Mouse (Mus musculus): Measurements from ENCODE around the gene Ears2.

The Ears2 gene

GRCm38 (mm10) chr7:122066945-122067516 is at the start of gene Ears2, which contains the start of gene Ubfd1:
TSS of gene Ears2 (minus strand) at chr7:122067263.
TSS of gene Ubfd1 (plus strand) at chr7:122067175.
- DNase-seq (ENCODE audit: low spot score) = peak; percentile 96

GRCm38 (mm10) chr7:122108206-122108605 is 41.1 kb upstream of the Ears2 start:
- DNase-seq (ENCODE audit: low spot score) = no peak

- DNase-seq (ENCODE audit: low spot score) = peak; percentile 81
Measured at GRCm38 (mm10) chr7:122101747-122102244, 34.7 kb upstream of the Ears2 start, which contains the start of gene Ndufab1. TSS of gene Ndufab1 (minus strand) at chr7:122101886.

- peak; percentile 34 for DNase-seq (ENCODE audit: low spot score)
Measured at GRCm38 (mm10) chr7:122101014-122101746, 34.1 kb upstream of the Ears2 start.

- peak; percentile 41 for DNase-seq (ENCODE audit: low spot score)
Measured at GRCm38 (mm10) chr7:122099222-122099621, 32.2 kb upstream of the Ears2 start.

- DNase-seq (ENCODE audit: low spot score) = no peak
Measured at GRCm38 (mm10) chr7:122098009-122098408, 30.9 kb upstream of the Ears2 start.

- no peak for DNase-seq (ENCODE audit: low spot score)
Measured at GRCm38 (mm10) chr7:122094564-122095330, 27.7 kb upstream of the Ears2 start.

GRCm38 (mm10) chr7:122087195-122087982 is 20.3 kb upstream of the Ears2 start:
- DNase-seq (ENCODE audit: low spot score) = no peak

GRCm38 (mm10) chr7:122081071-122081470 is 14.0 kb upstream of the Ears2 start:
- DNase-seq (ENCODE audit: low spot score) = no peak

GRCm38 (mm10) chr7:122079798-122080554 is 12.9 kb upstream of the Ears2 start:
- peak; percentile 35 for DNase-seq (ENCODE audit: low spot score)

- DNase-seq (ENCODE audit: low spot score) = no peak
Measured at GRCm38 (mm10) chr7:122074374-122074773, 7.3 kb upstream of the Ears2 start.

GRCm38 (mm10) chr7:122067517-122068381 is 686 bp upstream of the Ears2 start:
- DNase-seq (ENCODE audit: low spot score) = peak; percentile 50

- DNase-seq (ENCODE audit: low spot score) = peak; percentile 70
Measured at GRCm38 (mm10) chr7:122066102-122066944, 740 bp downstream of the Ears2 start.

- peak; percentile 76 for DNase-seq (ENCODE audit: low spot score)
Measured at GRCm38 (mm10) chr7:122065656-122066055, 1.4 kb downstream of the Ears2 start.

GRCm38 (mm10) chr7:122056633-122057032 is 10.4 kb downstream of the Ears2 start:
- DNase-seq (ENCODE audit: low spot score) = no peak

GRCm38 (mm10) chr7:122050834-122051233 is 16.2 kb downstream of the Ears2 start:
- no peak for DNase-seq (ENCODE audit: low spot score)

GRCm38 (mm10) chr7:122048191-122048590 is 18.9 kb downstream of the Ears2 start:
- DNase-seq (ENCODE audit: low spot score) = no peak

- DNase-seq (ENCODE audit: low spot score) = no peak
Measured at GRCm38 (mm10) chr7:122046813-122047212, 20.2 kb downstream of the Ears2 start.

GRCm38 (mm10) chr7:122045711-122046110 is 21.4 kb downstream of the Ears2 start:
- DNase-seq (ENCODE audit: low spot score) = no peak

Measured in adipocyte (in vitro differentiated cells).